Mouse (Mus musculus) common myeloid progenitor, adult 5-6 weeks (primary cell): ENCODE results near the gene Fgf3. TPM values are rescaled to one million over a fixed set of nuclear protein-coding genes. Genes with fewer than 3 reads are reported as not detected.

Experiments used
- total RNA-seq: library from RNA; stranded (forward); fragments of 200-1000, 187-1606 nt; gene quantifications from 2 replicates; pipeline ENCODE4 v1.2.3, GENCODE M21; 2017

Fgf3 gene
- total RNA-seq, 1 experiment from 2014 or later = 7.8 TPM

Other genes starting within 250 kb of the Fgf3 start
- gene Ano1, start 86.1 kb upstream of the Fgf3 start, total RNA-seq = not detected in 2 replicates
- not detected in 2 replicates for gene Fgf4, start 9.3 kb downstream of the Fgf3 start, total RNA-seq
- gene Fgf15, start 58.4 kb downstream of the Fgf3 start, total RNA-seq = not detected in 2 replicates
- gene LTO1, start 77.0 kb downstream of the Fgf3 start, total RNA-seq = 42.8 and 51.7 TPM in 2 replicates
- 15.9 and 18.0 TPM in 2 replicates for gene Ccnd1, start 101.8 kb downstream of the Fgf3 start, total RNA-seq